Mouse (Mus musculus): ENCODE measurements around the gene Cdc123.
A peak's percentile ranks its signal among the peaks of the same experiment; 100 is the strongest.
"Not testable (repeated sequence)": the region's sequence is repeated elsewhere in the genome, so short reads cannot be mapped to it uniquely, and the experiment has no call there.

Gene Cdc123

DNA sequence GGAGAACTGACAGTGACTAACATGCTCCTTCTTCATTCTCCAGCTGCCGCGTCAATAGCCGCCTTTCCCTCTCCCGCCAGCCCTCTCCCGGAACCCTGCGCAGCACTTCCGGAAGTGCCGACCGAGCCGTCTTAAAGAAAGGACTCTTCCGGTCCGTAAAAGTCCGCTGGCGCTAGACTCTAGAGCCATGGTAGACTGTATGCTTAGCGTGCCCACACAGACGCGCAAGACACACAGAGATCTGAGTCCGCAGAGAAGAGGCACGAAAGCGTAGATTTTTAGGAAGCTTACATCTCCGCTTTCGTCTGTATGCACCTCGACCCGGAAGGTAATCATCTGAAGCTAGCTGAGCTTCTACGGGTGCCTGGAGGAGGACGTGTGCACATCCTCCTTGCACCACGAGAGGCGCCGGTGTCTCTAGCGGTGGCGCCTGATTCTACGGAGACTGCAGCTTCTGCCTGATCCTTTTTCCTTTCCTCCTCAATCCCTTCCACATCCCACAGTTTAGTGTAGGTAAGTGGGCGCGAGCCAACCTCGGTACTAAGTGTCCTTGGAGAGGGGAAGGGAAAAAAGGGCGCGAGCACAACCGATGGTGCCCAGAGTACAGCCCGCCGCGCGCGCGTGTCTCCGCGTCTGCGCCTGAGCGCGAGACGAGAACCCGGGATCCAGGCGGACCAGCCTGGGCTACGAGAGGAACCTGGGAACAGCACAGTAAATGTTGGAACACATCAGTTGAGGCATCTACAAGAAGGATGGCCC is at the start of gene Cdc123, which contains the start of gene Nudt5:
Gene Cdc123 (minus strand): TSS at position 292 of the 759 bp plus-strand sequence.
Gene Nudt5 (plus strand): TSS at position 147 of the 759 bp plus-strand sequence.
- peak; percentile 76 for DNase-seq (ENCODE audit: low spot score)

DNA sequence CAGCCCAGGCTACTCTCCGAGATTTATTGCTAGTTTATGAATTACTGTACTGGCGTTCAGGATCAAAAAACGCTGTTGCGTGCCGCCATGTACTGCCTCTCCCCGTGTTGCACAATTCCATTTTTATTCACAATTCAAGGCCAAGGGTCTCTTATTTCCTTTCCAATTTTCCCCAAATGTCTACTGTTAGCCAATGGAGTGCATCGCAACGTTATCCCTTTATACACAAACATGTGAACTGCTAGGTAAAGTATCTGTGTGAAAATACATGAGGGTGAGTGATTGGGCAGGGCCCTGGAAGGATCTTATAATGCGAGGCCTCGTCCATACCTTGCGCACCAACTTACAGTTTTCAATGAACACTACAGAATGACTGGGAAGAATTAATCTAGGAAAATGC is 49.3 kb upstream of the Cdc123 start:
- DNase-seq (ENCODE audit: low spot score), result no peak

DNA sequence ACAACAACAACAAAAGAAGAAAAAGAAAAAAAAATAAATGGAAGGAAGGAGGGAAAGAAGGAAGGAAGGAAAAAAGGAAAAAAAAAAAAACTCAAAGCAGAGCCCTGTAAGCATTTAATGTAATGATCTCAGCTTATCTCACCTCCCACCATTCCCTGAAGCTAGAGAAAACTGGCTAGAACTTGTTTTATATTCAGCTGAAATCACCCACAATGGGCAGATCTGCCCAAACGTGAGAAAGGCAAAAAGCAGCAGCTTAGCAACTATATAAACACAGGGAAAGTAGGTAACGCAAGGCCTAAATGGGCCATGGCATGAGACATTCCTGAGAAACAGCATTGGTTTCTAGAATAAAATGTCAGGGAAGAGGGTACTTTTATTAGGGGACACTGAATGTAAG is 44.4 kb upstream of the Cdc123 start:
- no peak for DNase-seq (ENCODE audit: low spot score)

DNA sequence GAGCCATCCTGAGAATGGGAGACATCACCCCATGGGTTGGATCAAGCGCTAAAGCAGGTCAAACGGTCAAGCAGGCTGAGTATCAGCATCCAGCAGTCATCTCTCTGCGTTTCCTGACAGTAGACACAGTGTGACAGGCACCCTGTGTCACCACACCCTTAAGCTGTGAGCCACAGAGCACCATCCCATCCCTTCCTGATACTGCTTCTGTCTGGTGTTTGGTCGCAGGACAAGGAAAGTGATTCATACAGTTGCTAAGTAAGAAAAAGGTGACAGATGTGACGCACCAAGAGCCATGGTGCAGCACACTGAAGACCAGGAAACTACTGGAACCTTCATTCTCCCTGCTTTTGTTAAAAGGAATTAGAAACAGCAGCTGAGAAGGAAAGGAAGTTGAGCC is 43.9 kb upstream of the Cdc123 start:
- no peak for DNase-seq (ENCODE audit: low spot score)

DNA sequence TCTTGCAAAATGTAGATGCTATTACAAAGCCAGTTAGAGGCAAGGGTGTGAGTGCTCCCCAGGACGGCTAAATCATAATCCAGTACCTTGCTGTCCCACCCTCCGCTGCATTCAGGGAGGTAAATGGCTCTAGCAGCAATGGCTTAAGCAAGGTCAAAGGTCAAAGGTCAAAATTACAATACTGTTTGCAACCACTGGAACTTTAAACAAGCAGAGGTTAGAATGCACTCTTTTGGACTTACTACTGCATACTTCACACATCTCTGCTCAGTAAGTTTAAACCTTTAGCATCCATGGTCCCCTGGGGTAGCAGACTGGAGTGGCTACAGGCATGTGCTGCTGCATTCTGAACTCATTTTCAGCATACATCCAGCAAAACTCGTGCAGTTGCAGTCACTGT is 32.5 kb upstream of the Cdc123 start:
- DNase-seq (ENCODE audit: low spot score), result no peak

DNA sequence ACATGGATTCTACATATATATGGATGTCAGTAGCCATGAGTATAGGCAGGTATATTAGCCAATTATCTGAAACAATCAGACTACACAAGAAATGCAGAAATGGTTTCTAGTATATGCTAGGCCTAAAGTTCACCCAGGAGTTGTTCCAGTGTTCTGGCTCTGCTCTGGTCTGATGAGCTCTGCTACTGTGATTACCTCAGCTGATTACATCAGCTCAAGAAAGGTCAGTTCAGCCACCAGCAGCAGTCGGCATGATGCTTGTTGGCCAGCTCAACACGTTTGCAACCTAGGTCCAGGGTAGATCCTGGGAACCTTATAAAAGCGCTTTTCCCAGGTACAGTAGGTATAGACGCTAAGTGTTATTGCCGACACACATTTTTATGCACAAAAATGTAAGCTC is 24.8 kb upstream of the Cdc123 start:
- no peak for DNase-seq (ENCODE audit: low spot score)

DNA sequence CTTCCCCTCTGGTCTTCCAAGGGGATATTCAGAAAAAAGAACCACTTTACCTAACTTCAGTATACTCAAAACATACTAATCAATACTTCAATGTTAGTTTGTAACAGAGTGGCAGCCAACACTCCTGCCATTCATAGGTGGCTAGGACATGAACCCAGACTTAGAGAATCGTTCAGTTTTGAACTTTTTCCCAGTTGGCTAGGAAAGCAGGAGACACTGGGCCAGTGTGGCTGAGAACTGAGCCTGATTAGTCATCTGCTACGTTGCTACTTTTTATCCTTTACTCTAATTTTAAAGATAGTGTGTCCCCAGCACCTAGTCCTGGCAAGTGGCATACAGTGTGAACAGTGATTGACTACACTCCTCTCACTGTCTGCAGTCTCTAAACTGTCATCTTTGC is 22.7 kb upstream of the Cdc123 start:
- no peak for DNase-seq (ENCODE audit: low spot score)

DNA sequence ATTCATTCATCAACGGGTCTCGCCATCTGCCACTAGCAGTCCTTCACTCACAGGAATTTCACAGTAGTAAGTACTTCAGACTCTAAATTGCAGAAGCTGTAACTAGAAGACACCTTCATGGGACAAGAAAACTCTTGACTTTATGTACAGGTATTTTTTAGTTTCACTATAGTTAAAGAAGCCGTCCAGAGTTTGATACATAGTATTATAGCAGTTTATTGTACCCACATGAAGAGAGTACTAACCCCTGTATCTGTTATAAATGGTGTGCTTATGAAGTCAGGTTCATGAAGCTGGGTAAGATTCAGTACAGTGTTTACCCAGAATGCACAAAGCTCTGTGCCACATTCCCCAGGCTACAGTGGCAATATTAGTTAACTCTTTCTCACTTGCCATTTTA is 17.9 kb upstream of the Cdc123 start, which contains the start of gene Gm13199:
Gene Gm13199 (minus strand): TSS at position 101 of the 400 bp plus-strand sequence.
- DNase-seq (ENCODE audit: low spot score), result no peak

DNA sequence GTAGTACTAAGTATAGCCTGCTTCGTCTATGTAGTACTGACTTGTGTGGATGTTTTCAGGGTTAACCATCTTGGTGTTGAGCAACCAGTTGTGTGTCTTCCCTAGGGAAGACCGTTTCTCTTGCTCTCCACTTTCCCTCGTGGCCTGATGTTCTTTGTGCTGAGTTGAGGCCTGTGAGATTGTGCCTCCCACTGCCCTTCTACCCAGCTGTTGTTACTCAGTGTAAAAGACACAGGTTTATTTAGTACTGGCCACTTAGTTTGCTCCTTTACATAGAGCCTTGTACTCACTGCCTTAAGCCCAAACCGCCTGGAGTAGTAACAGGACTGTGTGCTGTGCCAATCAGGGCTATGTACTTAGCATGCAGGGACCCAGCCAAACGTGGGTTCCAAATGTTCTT is 6.9 kb upstream of the Cdc123 start:
- DNase-seq (ENCODE audit: low spot score), result no peak

DNA sequence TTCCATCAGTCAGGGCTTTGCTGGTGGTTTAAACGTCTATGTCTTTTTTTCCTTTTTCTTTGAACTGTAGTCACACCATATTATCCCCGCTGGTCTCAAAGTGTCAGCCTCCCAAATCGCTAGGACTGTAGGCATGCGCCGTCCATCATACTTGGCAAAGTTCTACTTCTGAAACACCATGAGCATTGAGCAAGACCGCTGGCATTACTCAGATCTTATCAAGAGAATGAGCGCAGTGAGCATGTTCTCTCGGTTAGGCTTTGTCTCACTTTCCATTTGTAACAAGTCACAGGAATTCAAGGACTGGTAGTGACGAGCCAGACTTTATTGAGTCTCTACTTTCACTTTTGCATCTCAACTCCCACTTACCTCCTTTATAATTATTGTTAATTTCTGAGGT is 6.2 kb upstream of the Cdc123 start:
- no peak for DNase-seq (ENCODE audit: low spot score)

DNA sequence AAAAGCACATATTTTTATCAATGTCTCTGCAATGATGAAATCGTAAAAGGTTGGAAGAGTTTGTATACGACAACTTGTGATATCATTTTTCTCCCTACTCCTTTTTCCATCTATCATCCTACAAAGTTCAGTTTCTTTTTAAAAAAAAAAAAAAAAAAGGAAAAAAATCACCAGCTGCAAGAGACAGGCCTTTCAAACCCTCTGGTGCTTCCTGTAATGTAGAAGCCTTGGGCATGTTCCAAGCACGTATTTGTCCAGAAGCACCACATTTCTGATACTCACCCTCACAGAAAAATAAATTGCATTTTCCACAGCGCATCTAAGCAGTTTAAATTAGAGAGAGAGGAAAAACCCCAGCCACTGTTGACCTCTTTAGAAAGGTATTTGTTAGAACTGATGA is 862 bp upstream of the Cdc123 start:
- DNase-seq (ENCODE audit: low spot score), result no peak

DNA sequence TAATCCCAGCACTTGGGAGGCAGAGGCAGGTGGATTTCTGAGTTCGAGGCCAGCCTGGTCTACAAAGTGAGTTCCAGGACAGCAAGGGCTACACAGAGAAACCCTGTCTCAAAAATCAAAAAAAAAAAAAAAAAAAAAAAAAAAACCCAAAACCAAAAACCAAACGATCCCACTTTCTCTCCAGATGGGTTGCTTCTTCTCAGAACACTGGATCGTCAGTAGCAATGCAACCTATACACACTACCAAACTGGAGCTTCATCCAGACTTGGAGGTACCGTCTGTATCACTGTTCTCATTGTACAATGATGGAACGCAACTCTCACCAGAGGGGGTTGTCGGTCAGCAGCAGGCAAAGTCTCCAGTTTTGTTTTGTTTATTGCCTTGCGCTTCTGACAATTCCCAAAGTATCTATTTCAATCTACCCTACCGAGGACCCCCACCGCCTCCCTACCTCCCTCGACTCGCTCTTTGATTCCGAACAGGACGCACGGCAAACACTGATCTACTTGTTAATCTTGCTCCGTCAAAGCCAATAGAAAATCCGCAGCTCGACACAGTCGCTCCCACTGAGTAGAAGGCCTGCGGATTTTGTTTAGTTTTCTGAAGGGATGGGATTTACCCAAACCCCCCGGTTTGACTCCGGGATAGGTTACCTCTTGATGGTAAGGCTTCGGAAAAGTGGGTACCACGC is 637 bp downstream of the Cdc123 start:
- no peak for DNase-seq (ENCODE audit: low spot score)

DNA sequence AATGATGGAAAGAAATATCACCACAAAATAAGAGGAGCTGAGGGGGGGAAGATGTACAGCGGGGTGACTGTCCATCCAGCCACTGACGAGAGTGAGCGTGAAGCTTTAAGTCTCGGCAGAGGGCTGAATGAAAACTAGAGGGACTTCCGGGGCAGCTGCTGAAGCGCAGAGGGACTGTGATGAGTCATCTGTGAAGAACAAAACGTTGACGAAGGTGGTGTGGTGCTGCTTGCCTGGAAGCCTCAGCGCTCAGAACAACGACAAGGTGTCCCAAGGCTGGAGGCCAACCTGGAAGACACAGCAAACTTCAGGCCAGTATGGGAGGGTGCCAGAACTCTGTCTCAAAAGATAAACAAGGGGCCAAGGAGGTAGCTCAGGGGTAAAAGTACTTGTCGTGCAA is 4.1 kb downstream of the Cdc123 start:
- no peak for DNase-seq (ENCODE audit: low spot score)

DNA sequence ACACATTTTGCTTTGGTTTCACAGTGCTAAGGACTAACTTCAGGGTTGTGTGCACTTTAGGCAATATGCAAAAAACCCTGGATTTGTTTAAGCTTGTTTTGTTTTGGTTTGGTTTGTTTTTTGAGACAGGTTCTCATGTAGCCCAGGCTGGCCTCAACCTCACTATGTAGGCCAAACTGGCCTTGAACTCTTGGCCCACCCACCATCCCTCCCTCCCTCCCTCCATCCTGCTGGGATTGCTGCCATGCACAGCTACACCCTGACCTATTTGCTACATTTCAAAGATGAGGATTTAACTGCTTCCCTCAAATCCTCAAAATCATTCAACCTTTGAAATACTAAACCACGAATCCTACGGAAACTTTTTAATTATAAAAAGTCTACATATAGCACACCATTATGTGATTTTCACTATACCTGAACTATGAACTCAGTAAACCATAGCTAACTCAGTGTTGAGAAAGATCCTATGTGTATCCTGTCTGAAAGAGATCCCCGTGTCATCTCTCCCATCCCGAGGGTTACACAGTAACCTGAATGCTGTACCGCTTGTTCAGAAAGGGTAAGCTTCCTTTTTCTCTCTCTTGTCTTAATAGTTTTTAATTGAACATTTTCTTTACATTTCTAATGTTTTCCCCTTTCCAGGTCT is 19.6 kb downstream of the Cdc123 start:
- no peak for DNase-seq (ENCODE audit: low spot score)

DNA sequence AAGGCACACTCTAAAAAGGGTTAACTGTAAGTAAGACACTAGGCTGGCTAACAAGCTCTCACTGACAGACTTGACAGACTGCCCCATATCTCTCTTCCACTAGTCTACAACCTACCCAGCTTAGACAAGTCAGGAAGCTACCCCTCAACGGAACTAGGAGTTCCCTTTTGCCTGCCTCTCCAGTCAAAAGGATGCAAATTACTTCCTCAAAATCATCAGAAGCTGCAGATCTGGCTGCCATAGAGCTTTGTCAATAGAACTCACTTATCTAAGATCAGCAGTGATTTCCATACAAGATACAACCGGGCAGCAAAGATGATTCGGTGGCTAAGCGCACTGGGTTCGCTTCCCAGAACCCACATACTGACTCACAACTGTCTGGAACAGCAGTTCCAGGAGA is 20.3 kb downstream of the Cdc123 start:
- DNase-seq (ENCODE audit: low spot score), result no peak

DNA sequence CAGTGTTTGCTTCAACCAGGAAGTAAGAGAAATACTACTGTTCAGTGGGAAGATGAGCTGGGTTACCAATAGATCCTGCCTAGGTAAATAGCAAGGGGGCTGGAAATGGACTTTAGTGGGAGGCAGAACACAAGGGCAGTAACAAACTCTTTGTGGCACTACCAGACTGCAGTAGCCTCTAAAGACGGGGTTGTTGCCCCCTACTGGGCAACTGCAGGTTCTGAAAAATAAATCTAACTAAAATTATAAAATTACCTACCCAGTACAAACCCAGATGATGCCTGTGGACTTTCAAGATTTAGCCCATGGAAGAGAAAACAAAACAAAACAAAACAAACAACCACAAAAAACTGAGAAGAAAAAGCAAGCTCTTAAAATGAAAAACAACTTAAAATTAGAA is 20.8 kb downstream of the Cdc123 start:
- DNase-seq (ENCODE audit: low spot score), result no peak

DNA sequence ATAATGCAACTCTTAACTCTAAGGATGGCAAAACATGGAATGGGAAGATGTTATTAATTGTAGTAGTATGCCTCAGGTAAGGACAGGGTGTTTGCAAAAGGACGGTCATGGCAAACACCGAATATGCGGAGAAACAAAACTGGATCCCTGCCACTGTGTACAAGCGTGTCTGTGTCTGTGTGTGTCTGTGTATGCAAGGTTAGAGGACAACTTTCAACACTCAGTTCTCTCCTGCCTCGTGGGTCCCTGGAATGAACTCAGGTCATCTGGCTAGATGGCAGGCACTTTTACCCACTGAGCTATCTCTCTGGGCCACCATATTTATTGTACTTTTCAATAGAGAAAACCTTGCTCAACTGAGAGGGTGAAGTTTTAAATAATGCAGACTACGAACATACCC is 22.5 kb downstream of the Cdc123 start:
- DNase-seq (ENCODE audit: low spot score), result no peak

DNA sequence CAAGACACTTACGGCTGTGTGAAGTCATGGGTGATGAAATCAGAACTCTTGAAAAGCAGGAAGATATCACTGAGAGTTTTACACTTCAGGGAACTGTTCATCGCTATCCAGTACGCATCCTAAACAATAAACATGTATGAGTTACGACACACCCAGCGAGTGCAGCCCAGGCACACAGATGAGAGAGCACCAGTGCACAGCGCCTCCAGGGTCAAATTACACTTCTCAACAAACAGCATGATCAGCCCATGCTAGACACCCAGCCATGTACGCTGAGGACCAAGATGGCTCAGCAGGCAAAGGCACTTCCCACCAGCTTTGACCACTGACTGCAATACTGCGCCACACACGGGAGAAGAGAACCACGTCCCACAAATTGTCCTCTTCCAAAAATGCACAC is 23.7 kb downstream of the Cdc123 start:
- DNase-seq (ENCODE audit: low spot score), result no peak

DNA sequence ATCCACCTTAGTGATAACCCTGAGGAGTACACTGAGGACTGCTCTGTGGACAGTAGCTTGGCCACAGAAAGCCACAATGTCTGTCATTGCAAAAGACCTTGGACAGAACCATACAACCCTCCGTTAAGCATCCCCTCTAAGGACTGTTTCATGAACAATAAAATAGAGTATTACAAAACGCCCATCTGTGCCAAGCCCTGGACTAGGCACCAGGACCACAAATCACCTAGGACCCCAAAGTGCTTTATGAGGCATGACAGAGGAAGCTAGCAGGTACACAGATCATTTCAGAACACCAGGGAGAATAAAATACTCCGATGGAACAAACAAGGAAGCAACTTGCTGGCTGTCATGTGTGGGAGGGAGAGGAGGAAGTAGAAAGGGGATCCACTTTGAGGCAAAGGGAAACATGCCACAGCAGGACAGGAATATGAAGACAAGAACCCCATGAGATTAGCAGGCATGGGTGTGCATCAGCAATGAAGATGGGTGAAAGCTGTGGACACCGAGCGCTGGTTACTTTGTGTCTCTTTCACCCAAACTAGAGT is 33.7 kb downstream of the Cdc123 start:
- no peak for DNase-seq (ENCODE audit: low spot score)

DNA sequence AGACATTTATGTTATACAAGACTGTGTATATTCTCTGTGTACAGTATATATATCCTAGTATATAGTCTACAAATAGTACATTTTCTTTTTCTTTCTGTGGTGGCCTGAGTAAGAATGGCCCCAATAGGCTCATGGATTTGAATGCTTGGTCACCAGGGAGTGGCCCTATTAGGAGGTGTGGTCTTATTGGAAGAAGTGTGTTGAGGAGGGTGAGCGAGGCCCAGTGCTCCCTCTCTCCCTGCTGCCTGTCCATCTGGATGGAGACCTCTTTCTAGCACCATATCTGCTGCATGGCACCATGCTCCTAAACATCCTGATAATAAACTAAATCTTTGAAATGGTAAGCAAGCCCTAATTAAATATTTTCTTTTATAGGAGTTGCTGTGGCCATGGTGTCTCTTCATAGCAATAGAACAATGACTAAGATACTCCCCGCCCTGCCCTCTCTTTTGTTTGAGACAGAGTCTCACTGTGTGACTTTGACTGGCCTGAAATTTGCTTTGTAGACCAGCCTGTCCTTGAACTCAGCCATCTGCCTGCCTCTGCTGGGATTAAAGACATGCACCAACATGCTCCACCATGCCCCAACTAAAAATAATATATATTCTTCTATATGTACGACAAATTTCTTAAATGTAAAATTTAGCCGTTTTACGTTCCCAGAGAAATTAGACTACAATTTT is 34.8 kb downstream of the Cdc123 start:
- no peak for DNase-seq (ENCODE audit: low spot score)

DNA sequence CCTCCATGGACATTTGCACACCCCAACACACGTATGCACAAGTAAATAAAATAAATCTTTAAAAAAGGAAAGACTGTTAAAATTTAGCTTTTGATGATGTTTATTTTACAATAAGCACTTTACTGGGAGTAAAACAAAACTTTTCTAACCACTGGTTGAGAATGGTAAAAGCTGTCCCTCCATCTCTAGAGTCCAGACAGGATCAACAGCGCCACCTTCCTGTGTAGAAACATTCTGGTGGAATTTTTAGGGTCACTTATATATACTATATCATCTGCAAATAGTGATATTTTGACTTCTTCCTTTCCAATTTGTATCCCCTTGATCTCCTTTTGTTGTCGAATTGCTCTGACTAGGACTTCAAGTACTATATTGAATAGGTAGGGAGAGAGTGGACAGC is 38.8 kb downstream of the Cdc123 start:
- DNase-seq (ENCODE audit: low spot score), result not testable (repeated sequence)

DNA sequence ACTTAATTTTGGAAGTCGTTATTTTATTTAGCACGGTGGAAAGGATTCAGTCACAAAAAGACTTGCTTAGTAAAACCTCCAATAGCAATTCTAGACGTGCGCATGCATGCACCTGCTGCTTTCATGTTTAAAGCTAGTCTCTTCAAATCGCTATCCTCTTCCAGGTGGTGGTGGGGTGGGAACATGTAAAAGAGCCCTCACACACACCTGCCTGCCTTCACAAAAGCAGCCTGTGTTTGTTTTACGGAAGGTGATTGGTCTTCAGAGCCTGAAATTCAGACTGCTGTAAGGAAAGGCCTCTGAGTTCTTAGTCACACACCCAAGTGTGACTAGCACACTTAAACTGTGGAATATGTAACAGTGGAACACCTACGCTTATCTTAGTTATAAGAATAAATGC is 39.7 kb downstream of the Cdc123 start:
- DNase-seq (ENCODE audit: low spot score), result no peak

Measured in ovary, postnatal 10 days (tissue).